ENCODE assay signal across 8 mouse cellular contexts in the genomic region with DNA sequence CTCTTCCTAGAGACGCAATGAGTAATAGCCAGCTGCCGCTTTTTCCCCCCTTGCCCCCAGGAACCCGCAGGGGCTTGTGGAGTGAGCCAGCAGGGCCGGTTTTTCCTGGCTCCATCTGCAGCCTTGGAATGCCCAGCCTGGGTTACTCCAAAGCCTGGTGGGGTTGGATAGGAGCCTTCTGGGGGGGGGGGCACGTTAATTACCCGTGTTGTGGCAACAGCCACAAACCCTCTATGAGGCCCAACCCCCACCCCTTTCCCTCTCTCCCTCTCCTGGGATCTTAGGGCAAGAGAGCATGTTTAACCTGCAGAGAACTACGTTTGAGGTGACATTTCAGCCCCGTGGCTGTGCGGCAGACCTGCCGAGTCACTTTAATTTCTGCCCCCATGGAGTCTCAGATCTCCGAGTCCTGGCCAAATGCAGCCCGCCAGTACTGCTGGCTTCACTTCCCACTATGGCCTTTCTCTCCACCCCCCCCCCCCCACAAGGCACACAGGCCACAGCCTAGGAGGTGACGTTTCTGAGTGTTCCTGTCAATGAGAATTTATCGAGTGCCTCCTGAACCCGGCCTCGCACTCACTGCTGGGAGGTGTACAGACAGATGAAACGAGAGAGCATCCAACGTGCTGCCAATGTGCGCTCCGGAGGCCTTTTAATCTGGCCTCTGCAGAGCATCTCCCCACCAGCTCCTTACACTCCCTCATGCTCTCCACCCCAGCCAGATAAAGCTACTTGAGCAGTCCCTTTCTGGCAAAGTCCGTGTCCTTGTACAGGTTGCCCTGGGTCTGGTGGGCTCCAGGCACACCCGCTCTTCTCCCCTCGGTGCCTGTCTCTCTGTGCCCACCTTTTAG. TPM values are rescaled to one million over a fixed set of nuclear protein-coding genes. Genes with fewer than 3 reads are reported as not detected.
DNase-seq lines count a peak whose midpoint lies in the region; ATAC-seq lines count a peak whose summit lies in the region.

No protein-coding gene starts in this region.

- DNase-seq in lung, postnatal 10 days, result no peak
- DNase-seq in cerebellum, postnatal 14 days, result peak; percentile 66 to 69
- peak; percentile 49 for DNase-seq in thymus, postnatal 0 days (ENCODE audit: low spot score)
- no peak for DNase-seq in adrenal gland, postnatal 36 days
- no peak for DNase-seq in embryo, embryonic 11 days

- no peak for ATAC-seq in lung, embryonic 16.5 days (ENCODE audit: low read depth)
- no peak for ATAC-seq in hindbrain, embryonic 13.5 days (ENCODE audit: low FRiP score)
- ATAC-seq in liver, embryonic 12.5 days, result peak; percentile 73

- peaks cover 61% of the 10 kb centered on the region for H3K4me1 ChIP-seq in lung, embryonic 16.5 days (replicated peaks; ENCODE audit: control insufficient read depth, insufficient read depth, low read length)
- peaks cover 93% of the 10 kb centered on the region for H3K4me1 ChIP-seq in hindbrain, embryonic 13.5 days (replicated peaks)
- H3K4me1 ChIP-seq in liver, embryonic 12.5 days, result peaks cover 92% of the 10 kb centered on the region

- 37% methylated on average over 23 of the region's 23 CpGs for WGBS in lung, embryonic 16.5 days
- WGBS in hindbrain, embryonic 13.5 days, result 20% methylated on average over 23 of the region's 23 CpGs
- WGBS in liver, embryonic 12.5 days (ENCODE audit: insufficient replicate concordance), result 11% methylated on average over 23 of the region's 23 CpGs

- H3K36me3 ChIP-seq in lung, embryonic 16.5 days (ENCODE audit: control insufficient read depth, insufficient read depth, low read length), result no peaks in the 10 kb centered on the region
- no peaks in the 10 kb centered on the region for H3K36me3 ChIP-seq in hindbrain, embryonic 13.5 days
- peaks cover 26% of the 10 kb centered on the region for H3K36me3 ChIP-seq in liver, embryonic 12.5 days

- H3K27me3 ChIP-seq in lung, embryonic 16.5 days (ENCODE audit: control insufficient read depth, insufficient read depth, low read depth, low read length), result no peaks in the 10 kb centered on the region
- H3K27me3 ChIP-seq in hindbrain, embryonic 13.5 days, result no peaks in the 10 kb centered on the region
- H3K27me3 ChIP-seq in liver, embryonic 12.5 days (replicated peaks), result no peaks in the 10 kb centered on the region

- H3K9me3 ChIP-seq in lung, embryonic 16.5 days (ENCODE audit: control insufficient read depth, low read length), result no peaks in the 10 kb centered on the region
- H3K9me3 ChIP-seq in hindbrain, embryonic 13.5 days, result no peaks in the 10 kb centered on the region
- no peaks in the 10 kb centered on the region for H3K9me3 ChIP-seq in liver, embryonic 12.5 days (replicated peaks)

- H3K9ac ChIP-seq in lung, embryonic 16.5 days (ENCODE audit: low read length), result peak overlapping the region; percentile 71
- H3K9ac ChIP-seq in hindbrain, embryonic 13.5 days, result peak overlapping the region; percentile 87
- H3K9ac ChIP-seq in liver, embryonic 12.5 days, result peak overlapping the region; percentile 93

- peak overlapping the region; percentile 96 for H3K27ac ChIP-seq in lung, embryonic 16.5 days (ENCODE audit: low read length)
- peak overlapping the region; percentile 99 for H3K27ac ChIP-seq in hindbrain, embryonic 13.5 days
- peak overlapping the region; percentile 94 for H3K27ac ChIP-seq in liver, embryonic 12.5 days

- H3K4me3 ChIP-seq in lung, embryonic 16.5 days (ENCODE audit: low read length), result peak overlapping the region; percentile 66; the same call in 1 of the 2 replicates
- peak overlapping the region; percentile 59; the same call in 1 of the 2 replicates for H3K4me3 ChIP-seq in hindbrain, embryonic 13.5 days
- peak overlapping the region; percentile 88 for H3K4me3 ChIP-seq in liver, embryonic 12.5 days

- peak overlapping the region; percentile 99 for H3K4me2 ChIP-seq in lung, embryonic 16.5 days (ENCODE audit: low read depth, low read length)
- peak overlapping the region; percentile 98 for H3K4me2 ChIP-seq in hindbrain, embryonic 13.5 days
- peak overlapping the region; percentile 100 for H3K4me2 ChIP-seq in liver, embryonic 12.5 days

RNA-seq across cellular contexts. Expression of gene Gins2, which starts 49.1 kb away (rescaled TPM):
- 90.8 and 99.5 TPM in 2 replicates for polyA plus RNA-seq in lung, embryonic 16.5 days (2015; fragmentation: Nextera tagmentation; extraction: Ambion mirVana)
- polyA plus RNA-seq in hindbrain, embryonic 13.5 days (2015; fragmentation: Nextera tagmentation; extraction: Ambion mirVana), result 23.1 and 24.5 TPM in 2 replicates
- polyA plus RNA-seq in liver, embryonic 12.5 days (2016; fragmentation: Nextera tagmentation; extraction: Ambion mirVana), result 77.5 and 81.2 TPM in 2 replicates
- 60.0 and 77.9 TPM in 2 replicates for polyA plus RNA-seq in thymus, postnatal 0 days (2015; fragmentation: Nextera tagmentation; extraction: Ambion mirVana)
- total RNA-seq in adrenal gland, postnatal 36 days (2021), result 10 to 100 TPM in 1 of 2 experiments, 1 to 10 TPM in 1; 6.3 to 11.0 TPM

Comparison
In these comparisons a context has a peak if more than half of its experiments do, and no peak if none do; other contexts are left out.
1. DNase-seq: peak in cerebellum, postnatal 14 days (2 of 2) and thymus, postnatal 0 days (single experiment); none in lung, postnatal 10 days (single experiment), adrenal gland, postnatal 36 days (0 of 2) and embryo, embryonic 11 days (single experiment).
2. Peak in every context shown above with its lines, with median percentiles within 50 percentile points of each other: H3K27ac ChIP-seq, H3K4me2 ChIP-seq, H3K4me3 ChIP-seq and H3K9ac ChIP-seq.